Mouse (Mus musculus) left cerebral cortex, postnatal 10 days (tissue): ENCODE results near the gene Gm17334. TPM values are rescaled to one million over a fixed set of nuclear protein-coding genes. Genes with fewer than 3 reads are reported as not detected.

Experiments used
- DNase-seq, 2 experiments: peaks; one replicate each; pipeline ENCODE4 v3.0.0; 2021 to 2022; ENCODE audit warnings: low spot score in 2 of 2, mixed read lengths in 1 of 2; ENCODE audit errors: extremely low spot score in 1 of 2
- intact Hi-C: fragments of 180-260 bp; cut with DNase I; formaldehyde crosslinking; loops from one replicate; pipeline ENCODE4 v1.15.1; 2025
- total RNA-seq, 2 experiments: library from RNA; stranded (reverse); gene quantifications; 2 replicates each; pipeline ENCODE4 v1.2.3; 2021

The Gm17334 gene
- total RNA-seq, 2 experiments from 2014 or later, result 0.41 TPM; not detected in 1

DNA sequence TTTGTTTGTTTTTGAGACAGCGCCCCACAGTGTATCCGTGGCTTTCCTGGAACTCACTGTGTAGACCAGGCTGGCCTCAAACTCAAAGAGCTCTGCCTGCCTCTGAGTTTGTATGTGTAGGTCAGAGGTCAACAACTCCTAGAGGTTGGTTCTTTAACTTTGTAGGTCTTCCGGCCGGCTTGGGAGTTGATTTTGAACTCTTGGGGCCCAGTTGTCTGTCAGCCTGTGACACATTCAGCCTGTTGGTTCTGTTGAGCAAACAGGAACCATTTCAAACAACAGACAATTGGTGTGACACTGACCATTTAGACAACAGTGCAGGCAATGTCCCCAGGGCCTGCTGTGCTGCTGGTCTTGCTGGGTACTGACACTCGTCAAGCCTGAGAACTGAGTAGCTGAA lies 4.7 kb upstream of the Gm17334 start:
- no peak for DNase-seq
- intact Hi-C loops, result no loop called here

GRCm38 (mm10) chr11:53774659-53775255 lies 1.8 kb upstream of the Gm17334 start:
- intact Hi-C loops, result no loop called here

DNA sequence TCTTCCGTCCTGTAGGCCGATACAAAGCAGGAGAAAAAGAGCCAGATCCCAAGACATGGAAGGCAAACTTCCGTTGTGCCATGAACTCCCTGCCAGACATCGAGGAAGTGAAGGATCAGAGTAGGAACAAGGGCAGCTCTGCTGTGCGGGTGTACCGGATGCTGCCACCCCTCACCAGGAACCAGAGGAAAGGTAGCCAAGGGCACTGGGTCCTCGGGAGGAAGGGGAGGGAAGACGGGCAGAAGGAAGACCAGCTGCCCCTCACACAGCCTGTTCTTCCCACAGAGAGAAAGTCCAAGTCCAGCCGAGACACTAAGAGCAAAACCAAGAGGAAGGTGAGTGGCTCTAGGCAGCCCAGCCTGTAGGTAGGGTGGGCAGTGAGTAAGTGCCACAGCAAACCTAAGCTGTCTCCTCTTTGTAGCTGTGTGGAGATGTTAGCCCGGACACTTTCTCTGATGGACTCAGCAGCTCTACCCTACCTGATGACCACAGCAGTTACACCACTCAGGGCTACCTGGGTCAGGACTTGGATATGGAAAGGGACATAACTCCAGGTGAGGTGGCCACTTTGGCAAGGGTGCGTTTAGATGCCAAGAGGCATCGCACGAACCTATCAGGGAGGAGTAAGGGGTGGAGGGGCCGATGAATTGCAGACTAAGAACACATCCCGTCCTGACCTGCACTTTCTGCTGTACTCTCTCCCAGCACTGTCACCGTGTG lies 814 bp upstream of the Gm17334 start:
- DNase-seq, result no peak
- intact Hi-C loops, result no loop called here

More at GRCm38 (mm10) chr11:53774659-53775255, 1.8 kb upstream of the Gm17334 start:
- DNase-seq, result no peak

GRCm38 (mm10) chr11:53772536-53772935 lies 451 bp downstream of the Gm17334 start:
- intact Hi-C loops, result no loop called here
- DNase-seq, result no peak

GRCm38 (mm10) chr11:53771001-53771744 lies 1.8 kb downstream of the Gm17334 start:
- intact Hi-C loops, result no loop called here
- no peak for DNase-seq

- DNase-seq, result peak in 1 of 2 experiments; percentile 91
- intact Hi-C loops, result no loop called here
Observed at GRCm38 (mm10) chr11:53770125-53770791, 2.7 kb downstream of the Gm17334 start.

GRCm38 (mm10) chr11:53769760-53770124 lies 3.2 kb downstream of the Gm17334 start, which contains the start of gene Irf1:
Gene Irf1, plus strand, starts transcription at chr11:53770014.
- intact Hi-C loops, result no loop called here
- DNase-seq, result peak; percentile 82 to 96

DNA sequence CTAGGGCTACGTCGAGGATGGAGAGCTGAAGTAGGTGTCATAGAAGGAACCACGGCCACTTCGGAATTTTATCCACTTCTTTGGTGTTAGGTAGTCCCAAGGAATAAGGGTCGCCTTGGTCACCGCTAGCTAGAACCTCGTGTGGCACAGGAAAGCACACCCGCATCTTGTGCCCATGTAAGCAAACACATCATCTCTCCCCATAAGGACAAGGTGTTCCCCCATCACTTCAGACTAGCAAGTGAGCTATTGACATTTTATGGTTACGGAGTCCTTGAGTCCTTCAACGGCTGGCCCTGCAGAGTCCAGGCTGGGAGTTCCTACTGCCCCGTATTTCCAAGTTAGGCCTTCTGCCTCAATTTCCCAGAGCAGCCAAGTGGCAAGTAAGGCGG lies 3.8 kb downstream of the Gm17334 start:
- intact Hi-C loops, result no loop called here
- no peak for DNase-seq

GRCm38 (mm10) chr11:53768422-53769184 lies 4.4 kb downstream of the Gm17334 start:
- intact Hi-C loops, result no loop called here
- DNase-seq, result no peak

- intact Hi-C loops, result loop anchor here (5.0 kb wide), 1 partner anchor 83 kb away; no protein-coding TSS in a partner anchor
- DNase-seq, result no peak
Observed at GRCm38 (mm10) chr11:53764581-53764980, 8.4 kb downstream of the Gm17334 start.

- peak; percentile 57 to 95 for DNase-seq
- intact Hi-C loops, result loop anchor here (5.0 kb wide), 1 partner anchor 84 kb away; no protein-coding TSS in a partner anchor
Observed at GRCm38 (mm10) chr11:53763496-53764140, 9.4 kb downstream of the Gm17334 start.

DNA sequence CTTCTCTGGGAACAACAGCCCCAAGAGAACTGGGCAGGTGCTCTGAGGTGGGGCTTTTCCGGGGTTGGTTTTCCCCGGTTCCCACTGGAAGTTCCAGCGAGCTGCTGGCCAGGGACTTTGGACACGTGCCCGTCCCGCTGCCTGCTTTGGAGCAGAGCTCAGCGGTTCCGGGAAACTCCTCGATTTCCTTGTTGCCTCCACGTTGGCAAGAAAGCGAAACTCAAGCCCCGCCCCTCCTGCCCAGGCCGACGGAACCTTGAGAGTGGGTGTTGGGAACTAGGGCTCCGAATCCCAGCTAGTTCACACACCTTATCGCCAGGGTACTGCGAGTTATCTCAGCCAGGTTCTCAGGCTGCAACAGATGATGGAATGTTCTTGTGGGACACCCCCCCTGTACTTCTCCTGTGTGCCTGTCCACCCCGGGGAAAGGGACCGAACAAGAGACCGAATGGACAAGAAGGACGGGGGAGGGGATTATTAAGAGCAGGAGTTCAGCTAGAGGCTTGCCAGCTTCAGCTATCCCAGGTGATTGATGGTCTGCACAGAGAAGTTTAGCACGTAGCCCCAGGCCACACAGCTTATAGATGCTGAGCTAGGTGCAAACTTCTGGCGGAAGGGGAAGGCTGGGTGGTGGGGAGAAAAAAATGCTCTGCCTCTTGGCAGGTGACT lies 10.0 kb downstream of the Gm17334 start:
- intact Hi-C loops, result loop anchor here (5.0 kb wide), 1 partner anchor 84 kb away; no protein-coding TSS in a partner anchor
- peak in 1 of 2 experiments; percentile 89 for DNase-seq

GRCm38 (mm10) chr11:53762426-53762825 lies 10.6 kb downstream of the Gm17334 start:
- no peak for DNase-seq
- intact Hi-C loops, result loop anchor here (5.0 kb wide), 1 partner anchor 85 kb away; no protein-coding TSS in a partner anchor

DNA sequence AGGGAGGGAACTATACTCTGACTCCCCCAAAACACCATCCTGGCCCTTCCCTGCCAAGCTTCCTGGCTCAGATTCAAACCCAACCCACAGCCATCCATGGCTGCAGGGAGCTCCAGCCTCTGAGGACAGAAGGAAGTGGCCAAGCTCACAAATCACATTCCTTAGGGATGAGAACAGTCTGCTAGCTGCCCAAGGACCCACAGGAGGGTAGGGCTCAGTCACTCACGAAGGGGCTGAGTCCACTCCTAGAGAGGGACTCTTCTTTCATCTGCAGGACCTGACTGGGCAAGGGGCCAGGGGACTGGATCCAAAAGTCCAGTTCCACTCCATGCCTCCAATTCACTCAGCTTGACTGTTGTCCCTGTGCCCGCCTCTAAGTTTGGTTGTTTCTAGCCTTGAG lies 11.2 kb downstream of the Gm17334 start:
- DNase-seq, result peak; percentile 36 to 82
- intact Hi-C loops, result loop anchor here (5.0 kb wide), 1 partner anchor 85 kb away; no protein-coding TSS in a partner anchor

DNA sequence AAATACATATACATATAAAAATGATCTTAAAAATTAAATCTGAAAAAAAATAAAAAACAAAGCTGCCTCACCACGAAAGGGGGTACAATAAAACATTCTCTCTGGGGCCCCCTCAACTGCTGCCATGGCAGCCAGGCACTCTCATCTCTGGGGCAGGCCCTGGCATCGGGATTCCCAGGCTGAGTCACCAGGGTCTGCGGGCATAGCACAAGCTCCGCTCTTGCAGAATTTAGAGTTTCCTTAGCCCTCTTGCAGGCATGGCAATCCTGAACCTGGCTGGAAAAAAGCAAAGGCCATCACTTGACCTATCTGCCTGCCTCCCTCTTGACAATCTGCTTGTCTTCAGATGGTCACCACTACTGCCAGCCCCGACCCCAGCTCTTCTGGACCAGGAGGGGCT lies 11.7 kb downstream of the Gm17334 start:
- intact Hi-C loops, result loop anchor here (5.0 kb wide), 1 partner anchor 86 kb away; no protein-coding TSS in a partner anchor
- DNase-seq, result no peak

DNA sequence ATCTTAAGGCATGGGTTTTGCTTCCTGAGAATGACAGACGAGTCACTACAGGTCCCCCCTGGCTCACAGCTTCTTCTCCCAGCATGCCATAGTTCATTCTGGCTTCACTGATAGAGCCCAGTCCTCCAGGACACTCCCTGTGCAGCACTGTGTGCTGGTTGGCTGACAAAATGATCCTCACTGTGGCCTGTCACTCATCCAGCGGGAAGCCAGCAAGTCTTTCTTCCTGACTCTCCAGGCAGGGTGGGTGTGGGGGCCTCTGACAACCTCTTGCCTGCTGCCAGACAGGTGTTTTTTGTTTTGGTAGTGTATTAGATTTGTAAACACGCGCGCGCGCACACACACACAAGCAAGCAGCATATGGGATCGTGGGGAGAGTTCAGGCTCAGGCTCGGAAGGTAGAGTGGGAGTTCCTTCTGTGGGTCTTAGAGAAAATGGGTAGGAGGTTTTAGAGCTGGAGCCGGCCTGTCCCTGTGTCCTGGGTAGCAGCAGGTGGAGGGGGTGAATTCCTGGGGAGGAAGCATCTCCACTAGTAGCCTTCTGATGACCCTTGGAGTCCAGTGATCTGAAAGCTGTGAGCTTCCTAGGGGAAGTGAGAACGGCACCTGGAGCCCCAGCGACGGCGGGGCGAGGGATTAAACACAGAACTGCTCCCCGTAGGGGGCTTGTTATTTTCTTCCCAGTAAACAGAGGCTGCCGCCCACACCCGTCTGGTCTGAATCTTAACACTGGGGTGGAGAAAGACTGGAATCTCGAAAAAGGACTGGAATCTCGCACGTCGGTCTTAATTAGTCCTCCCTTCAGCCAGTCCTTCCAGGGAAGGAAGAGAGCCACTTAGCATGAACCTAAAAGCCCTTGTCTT lies 13.2 kb downstream of the Gm17334 start:
- intact Hi-C loops, result loop anchor here (5.0 kb wide), 1 partner anchor 88 kb away; no protein-coding TSS in a partner anchor
- DNase-seq, result no peak
